Mouse (Mus musculus): ENCODE results near the gene Ins2. TPM values are rescaled to one million over a fixed set of nuclear protein-coding genes. Genes with fewer than 3 reads are reported as not detected.

The Ins2 gene
- total and polyA plus RNA-seq, 3 experiments, result not detected

GRCm38 (mm10) chr7:142706873-142707272, 36.3 kb downstream of the Ins2 start:
- Histone ChIP-seq H3K4me1 (ENCODE audit: control insufficient read depth in 1 of 2, insufficient read depth in 2 of 2, low read length in 2 of 2) (no peaks in the 10 kb centered on the region), H3K27me3 (ENCODE audit: control insufficient read depth in 1 of 2, insufficient read depth in 2 of 2, low read length in 2 of 2) (peaks cover 0 to 2% of the 10 kb centered on the region in 2 experiments; a peak in 2 of 4 replicates), H3K36me3 (ENCODE audit: control insufficient read depth in 1 of 2, insufficient read depth in 2 of 2, low read length in 2 of 2) (no peaks in the 10 kb centered on the region), H3K9ac (ENCODE audit: control insufficient read depth, low read depth, low read length, poor library complexity, severe bottlenecking) (no peak overlapping the region), H3K27ac (ENCODE audit: control insufficient read depth, low read depth, low read length) (no peak overlapping the region), H3K4me3 (ENCODE audit: control insufficient read depth in 1 of 2, insufficient read depth in 1 of 2, low read depth in 2 of 2, low read length in 2 of 2) (no peak overlapping the region), H3K79me2 (ENCODE audit: control insufficient read depth, insufficient read depth, low read length, poor library complexity) (no peaks in the 10 kb centered on the region), H3K9me3 (replicated peaks; ENCODE audit: insufficient read depth, low read length) (no peaks in the 10 kb centered on the region)
- TF ChIP-seq MEF2A (IDR thresholded peaks at IDR 0.05; ENCODE audit: extremely low read depth, insufficient replicate concordance, low read depth, low read length, poor library complexity, severe bottlenecking) (no peak), TCF12 (IDR thresholded peaks at IDR 0.05; ENCODE audit: low read depth, low read length) (no peak), SMC3 (IDR thresholded peaks at IDR 0.05; ENCODE audit: low read depth, low read length) (no peak), MAFK (IDR thresholded peaks at IDR 0.05; ENCODE audit: borderline replicate concordance, low read depth, low read length) (no peak), RCOR1 (IDR thresholded peaks at IDR 0.05; ENCODE audit: low read depth, low read length) (no peak), CHD2 (IDR thresholded peaks at IDR 0.05; ENCODE audit: low read length) (no peak), MYB (IDR thresholded peaks at IDR 0.05; ENCODE audit: low read depth, low read length) (no peak), JUND (IDR thresholded peaks at IDR 0.05; ENCODE audit: low read depth, low read length) (no peak), KAT2A (conservative IDR thresholded peaks at IDR 0.05; ENCODE audit: low read depth, low read length) (no peak), BHLHE40 (IDR thresholded peaks at IDR 0.05; ENCODE audit: borderline replicate concordance, low read depth, low read length) (no peak), POLR2A (IDR thresholded peaks at IDR 0.05; ENCODE audit: control insufficient read depth in 1 of 2, insufficient read depth in 1 of 2, low read depth in 1 of 2, low read length in 2 of 2, poor library complexity in 1 of 2) (no peak), ZNF384 (IDR thresholded peaks at IDR 0.05; ENCODE audit: low read depth, low read length) (no peak), CHD1 (IDR thresholded peaks at IDR 0.05; ENCODE audit: low read depth, low read length) (no peak), TAL1 (IDR thresholded peaks at IDR 0.05; ENCODE audit: low read length) (no peak)
- DNase-seq (ENCODE audit: low read depth, low spot score), result no peak

- Histone ChIP-seq H3K9ac (ENCODE audit: control insufficient read depth, low read depth, low read length, poor library complexity, severe bottlenecking) (no peak overlapping the region), H3K79me2 (ENCODE audit: control insufficient read depth, insufficient read depth, low read length, poor library complexity) (no peaks in the 10 kb centered on the region), H3K4me1 (ENCODE audit: control insufficient read depth in 1 of 2, insufficient read depth in 2 of 2, low read length in 2 of 2) (no peaks in the 10 kb centered on the region), H3K4me3 (ENCODE audit: control insufficient read depth in 1 of 2, insufficient read depth in 1 of 2, low read depth in 2 of 2, low read length in 2 of 2) (no peak overlapping the region), H3K27me3 (ENCODE audit: control insufficient read depth in 1 of 2, insufficient read depth in 2 of 2, low read length in 2 of 2) (no peaks in the 10 kb centered on the region; a peak in 2 of 4 replicates), H3K27ac (ENCODE audit: control insufficient read depth, low read depth, low read length) (no peak overlapping the region), H3K36me3 (ENCODE audit: control insufficient read depth in 1 of 2, insufficient read depth in 2 of 2, low read length in 2 of 2) (no peaks in the 10 kb centered on the region), H3K9me3 (replicated peaks; ENCODE audit: insufficient read depth, low read length) (no peaks in the 10 kb centered on the region)
- TF ChIP-seq MAX (IDR thresholded peaks at IDR 0.05; ENCODE audit: low read length) (no peak), CTCF (IDR thresholded peaks at IDR 0.05 in 2 of 3, conservative IDR thresholded peaks at IDR 0.05 in 1 of 3; ENCODE audit: control insufficient read depth in 1 of 3, insufficient read depth in 1 of 3, low read depth in 2 of 3, low read length in 3 of 3, poor library complexity in 1 of 3, severe bottlenecking in 1 of 3) (no peak), MAFK (IDR thresholded peaks at IDR 0.05; ENCODE audit: borderline replicate concordance, low read depth, low read length) (no peak), ZNF384 (IDR thresholded peaks at IDR 0.05; ENCODE audit: low read depth, low read length) (no peak), ZKSCAN1 (IDR thresholded peaks at IDR 0.05; ENCODE audit: low read depth, low read length) (no peak), RCOR1 (IDR thresholded peaks at IDR 0.05; ENCODE audit: low read depth, low read length) (no peak), ZMIZ1 (IDR thresholded peaks at IDR 0.05; ENCODE audit: low read depth, low read length) (no peak), USF2 (IDR thresholded peaks at IDR 0.05; ENCODE audit: borderline replicate concordance in 1 of 2, insufficient read depth in 1 of 2, low read depth in 1 of 2, low read length in 2 of 2) (no peak), CHD2 (IDR thresholded peaks at IDR 0.05; ENCODE audit: low read length) (no peak), NRF1 (IDR thresholded peaks at IDR 0.05; ENCODE audit: insufficient read depth, low read depth, low read length, poor library complexity, severe bottlenecking) (no peak), HCFC1 (IDR thresholded peaks at IDR 0.05; ENCODE audit: low read depth, low read length) (no peak), TBP (IDR thresholded peaks at IDR 0.05; ENCODE audit: low read depth, low read length) (no peak), MYB (IDR thresholded peaks at IDR 0.05; ENCODE audit: low read depth, low read length) (no peak), ETS1 (IDR thresholded peaks at IDR 0.05; ENCODE audit: low read depth, low read length) (no peak)
- no peak for DNase-seq (ENCODE audit: low read depth, low spot score)
These were observed 43.8 kb downstream of the Ins2 start for GRCm38 (mm10) chr7:142699334-142699860.
